Comparison of ENCODE assay signal across 9 mouse cellular contexts in the genomic region with DNA sequence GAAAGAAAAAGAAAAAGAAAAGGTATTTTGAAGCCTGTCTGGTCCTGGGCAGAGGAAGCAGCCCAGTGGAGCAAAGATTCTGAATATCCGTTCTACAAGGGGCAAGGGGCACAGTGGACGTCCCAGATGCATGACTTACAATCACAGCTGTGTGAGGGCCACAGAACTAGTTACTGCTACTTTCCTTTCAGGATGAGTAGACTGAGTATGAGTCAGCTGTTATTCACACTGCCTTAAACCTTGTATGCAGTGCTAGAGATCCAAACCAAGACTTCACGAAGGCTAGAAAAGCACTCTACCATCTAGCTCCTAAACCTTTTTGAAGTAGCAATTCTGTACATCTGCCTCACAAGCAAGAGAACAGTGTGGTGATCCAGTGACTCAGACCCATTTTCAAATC. TPM values are rescaled to one million over a fixed set of nuclear protein-coding genes. Genes with fewer than 3 reads are reported as not detected.
DNase-seq lines count a peak whose midpoint lies in the region; ATAC-seq and TF ChIP-seq lines count a peak whose summit lies in the region.
"Had no signal": no experiment of that assay in that cellular context is flagged by ENCODE, and none has a peak within 500 bp of the region (broad histone marks: within the 10 kb centered on the region; RNA-seq: fewer than 3 reads in every experiment).

No protein-coding gene starts in this region.

- TF ChIP-seq CTCF in cerebellum, adult 2 months (IDR thresholded peaks at IDR 0.05; ENCODE audit: borderline replicate concordance, insufficient read depth, low read depth, low read length): no peak
- no peak for TF ChIP-seq CTCF in testis, adult 2 months (IDR thresholded peaks at IDR 0.05; ENCODE audit: control insufficient read depth, insufficient read depth, insufficient replicate concordance, low read depth, low read length)

- no peaks in the 10 kb centered on the region for H3K9me3 ChIP-seq in limb, embryonic 15.5 days

- H3K27me3 ChIP-seq in cerebellum, adult 2 months (ENCODE audit: control insufficient read depth, insufficient read depth, low read length): no peaks in the 10 kb centered on the region
- no peaks in the 10 kb centered on the region for H3K27me3 ChIP-seq in testis, adult 2 months (ENCODE audit: control insufficient read depth, insufficient read depth, low read length)
- no peaks in the 10 kb centered on the region for H3K27me3 ChIP-seq in limb, embryonic 15.5 days

- H3K4me2 ChIP-seq in limb, embryonic 15.5 days: peak overlapping the region; percentile 73

- 38% methylated on average over 3 of the region's 3 CpGs for WGBS in cerebellum, adult 2 months
- 43% methylated on average over 3 of the region's 3 CpGs for WGBS in limb, embryonic 15.5 days

- no peak for TF ChIP-seq POLR2A in cerebellum, adult 2 months (IDR thresholded peaks at IDR 0.05; ENCODE audit: borderline replicate concordance, insufficient read depth, low read length)
- TF ChIP-seq POLR2A in testis, adult 2 months (IDR thresholded peaks at IDR 0.05; ENCODE audit: control insufficient read depth, low read depth, low read length): no peak

- peak overlapping the region; percentile 100; the same call in 1 of the 2 replicates for H3K9ac ChIP-seq in limb, embryonic 15.5 days

- peak overlapping the region; percentile 75 for H3K4me3 ChIP-seq in cerebellum, adult 2 months (replicated peaks; ENCODE audit: insufficient read depth, low read depth, low read length)
- H3K4me3 ChIP-seq in testis, adult 2 months (ENCODE audit: control insufficient read depth, low read depth, low read length): peak overlapping the region; percentile 96; the same call in 1 of the 2 replicates
- peak overlapping the region; percentile 100 for H3K4me3 ChIP-seq in limb, embryonic 15.5 days

- H3K27ac ChIP-seq in cerebellum, adult 2 months (ENCODE audit: insufficient read depth, low read length): no peak overlapping the region
- H3K27ac ChIP-seq in testis, adult 2 months (ENCODE audit: control insufficient read depth, insufficient read depth, low read depth, low read length): no peak overlapping the region
- peak overlapping the region; percentile 98 for H3K27ac ChIP-seq in limb, embryonic 15.5 days

- peaks cover 13% of the 10 kb centered on the region for H3K4me1 ChIP-seq in cerebellum, adult 2 months (ENCODE audit: control insufficient read depth, insufficient read depth, low read length)
- H3K4me1 ChIP-seq in testis, adult 2 months (ENCODE audit: control insufficient read depth, insufficient read depth, low read length): peaks cover 24% of the 10 kb centered on the region
- peaks cover 44% of the 10 kb centered on the region for H3K4me1 ChIP-seq in limb, embryonic 15.5 days

- no peak for ATAC-seq in limb, embryonic 15.5 days (ENCODE audit: insufficient number of reproducible peaks, low FRiP score, low TSS enrichment, low read depth)
- no peak for ATAC-seq in inflammation-experienced regulatory T-cells, adult 6 months

- H3K36me3 ChIP-seq in testis, adult 2 months (ENCODE audit: control insufficient read depth, insufficient read depth, low read length): no peaks in the 10 kb centered on the region
- 0 out of 2 replicates have a peak, but pooled peaks cover 2% of the 10 kb centered on the region for H3K36me3 ChIP-seq in limb, embryonic 15.5 days

- no peak for DNase-seq in cerebellum, adult 2 months
- no peak for DNase-seq in cerebellum, postnatal 14 days
- no peak for DNase-seq in testis, postnatal 14 days (ENCODE audit: low spot score)
- DNase-seq in thymus, postnatal 25 days: no peak
- DNase-seq in left cerebral cortex, adult 9 months (ENCODE audit: low spot score in 2 of 2): no peak
- DNase-seq: gastrocnemius, postnatal 14 days had no signal

RNA-seq across cellular contexts. Expression of a gene that starts 1.8 kb away (rescaled TPM):
- polyA plus RNA-seq in cerebellum, adult 2 months (2012; rRNA removed): 514 and 515 TPM in 2 replicates
- polyA plus RNA-seq in testis, adult 2 months (2012; rRNA removed): 243 and 247 TPM in 2 replicates
- 761 and 780 TPM in 2 replicates for polyA plus RNA-seq in limb, embryonic 15.5 days (2015; fragmentation: Nextera tagmentation; extraction: Ambion mirVana)
- polyA plus RNA-seq in inflammation-experienced regulatory T-cells, adult 6 months (2017; shearing (Covaris generic)): 100 to 1,000 TPM; 339 to 371 (median 345) TPM

RNA-seq across cellular contexts. Expression of a gene that starts 18.1 kb away (rescaled TPM):
- 28.4 and 29.6 TPM in 2 replicates for polyA plus RNA-seq in cerebellum, adult 2 months (2012; rRNA removed)
- 11.1 and 13.3 TPM in 2 replicates for polyA plus RNA-seq in testis, adult 2 months (2012; rRNA removed)
- 25.2 and 29.5 TPM in 2 replicates for polyA plus RNA-seq in limb, embryonic 15.5 days (2015; fragmentation: Nextera tagmentation; extraction: Ambion mirVana)
- 10 to 100 TPM; 19.6 to 22.1 (median 19.8) TPM for polyA plus RNA-seq in inflammation-experienced regulatory T-cells, adult 6 months (2017; shearing (Covaris generic))

RNA-seq across cellular contexts. Expression of a gene that starts 24.0 kb away (rescaled TPM):
- polyA plus RNA-seq in cerebellum, adult 2 months (2012; rRNA removed): 53.9 and 57.3 TPM in 2 replicates
- 75.8 and 82.3 TPM in 2 replicates for polyA plus RNA-seq in testis, adult 2 months (2012; rRNA removed)
- 75.7 and 78.9 TPM in 2 replicates for polyA plus RNA-seq in limb, embryonic 15.5 days (2015; fragmentation: Nextera tagmentation; extraction: Ambion mirVana)
- 10 to 100 TPM; 43.4 to 49.1 (median 46.7) TPM for polyA plus RNA-seq in inflammation-experienced regulatory T-cells, adult 6 months (2017; shearing (Covaris generic))

RNA-seq across cellular contexts. Expression of a gene that starts 34.2 kb away (rescaled TPM):
- polyA plus RNA-seq in cerebellum, adult 2 months (2012; rRNA removed): 207 and 235 TPM in 2 replicates
- 168 and 188 TPM in 2 replicates for polyA plus RNA-seq in testis, adult 2 months (2012; rRNA removed)
- polyA plus RNA-seq in limb, embryonic 15.5 days (2015; fragmentation: Nextera tagmentation; extraction: Ambion mirVana): 122 and 124 TPM in 2 replicates
- 10 to 100 TPM; 58.6 to 65.6 (median 60.5) TPM for polyA plus RNA-seq in inflammation-experienced regulatory T-cells, adult 6 months (2017; shearing (Covaris generic))

RNA-seq across cellular contexts. Expression of a gene that starts 43.2 kb away (rescaled TPM):
- polyA plus RNA-seq in cerebellum, adult 2 months (2012; rRNA removed): 47.5 and 57.1 TPM in 2 replicates
- 2.1 and 2.7 TPM in 2 replicates for polyA plus RNA-seq in testis, adult 2 months (2012; rRNA removed)
- polyA plus RNA-seq in limb, embryonic 15.5 days (2015; fragmentation: Nextera tagmentation; extraction: Ambion mirVana): 0.32 and 0.58 TPM in 2 replicates
- polyA plus RNA-seq in inflammation-experienced regulatory T-cells, adult 6 months (2017; shearing (Covaris generic)): not detected
